Mouse (Mus musculus) layer of hippocampus, adult 9-10 months (tissue): ENCODE results near the gene Spocd1.
"Not testable (repeated sequence)": the region's sequence is repeated elsewhere in the genome, so short reads cannot be mapped to it uniquely, and the experiment has no call there.

Source experiments
- DNase-seq: peaks from one replicate; pipeline ENCODE4 v3.0.0; 2022; ENCODE audit warnings: low spot score

Spocd1 gene

DNA sequence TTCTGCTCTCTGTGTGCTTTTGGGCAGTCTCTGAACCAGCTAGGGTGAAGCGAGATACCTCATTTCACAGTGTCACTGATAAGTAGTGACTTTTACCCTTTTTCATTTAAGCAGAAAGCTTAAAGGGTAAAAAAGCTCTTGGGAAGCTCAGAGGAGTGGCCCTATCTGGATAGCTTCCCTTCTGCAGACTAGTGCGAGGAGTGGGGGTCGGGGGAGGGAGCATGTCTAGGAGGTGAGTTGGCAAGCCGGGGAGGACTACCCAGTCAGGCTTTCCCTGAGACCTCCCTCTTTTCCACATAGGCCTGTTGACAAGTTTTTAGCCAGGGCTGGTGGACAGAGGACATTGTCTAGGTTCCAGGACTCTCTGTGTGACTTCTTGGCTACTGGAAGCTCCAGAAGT lies at the start of gene Spocd1:
TSS of gene Spocd1 (plus strand) at position 301 of the 400 bp plus-strand sequence.
- DNase-seq: no peak

DNA sequence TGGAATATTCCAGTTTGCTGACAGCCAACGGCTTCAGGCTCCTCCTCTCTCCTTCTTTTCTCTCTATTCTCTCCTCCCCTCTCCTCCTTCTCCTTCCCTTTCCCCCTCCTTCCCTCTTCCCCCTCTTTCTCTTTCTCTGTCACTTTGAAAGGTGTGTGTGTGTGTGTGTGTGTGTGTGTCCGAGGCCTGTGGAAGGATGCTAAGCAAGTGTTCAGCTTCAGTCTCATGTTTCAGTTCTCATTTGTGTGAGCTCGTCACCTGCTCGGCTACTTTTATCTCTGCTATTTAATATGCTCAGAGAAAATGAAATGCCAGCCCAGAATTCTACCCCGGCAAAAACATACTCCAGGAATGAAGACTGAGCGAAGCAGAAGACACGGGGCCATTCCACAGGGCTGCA lies 48.4 kb upstream of the Spocd1 start:
- no peak for DNase-seq

DNA sequence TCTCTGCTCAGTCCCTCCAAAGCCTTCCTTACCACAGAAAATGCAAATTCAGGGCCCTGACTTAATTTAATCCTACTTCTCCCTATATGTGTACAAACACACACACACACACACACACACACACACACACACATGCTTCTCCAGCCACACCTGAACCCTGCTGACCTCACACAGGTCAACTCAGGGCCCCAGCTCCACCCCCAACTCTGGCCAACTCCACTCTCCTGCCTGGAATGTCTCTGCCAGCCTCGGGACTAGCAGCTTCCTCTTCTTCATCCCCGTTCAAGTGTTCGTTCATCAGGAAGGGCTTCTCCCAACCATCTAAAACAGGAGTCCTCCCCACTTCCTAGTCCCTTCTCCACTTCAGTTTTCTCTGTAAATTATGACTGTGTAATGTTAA lies 47.4 kb upstream of the Spocd1 start:
- no peak for DNase-seq

DNA sequence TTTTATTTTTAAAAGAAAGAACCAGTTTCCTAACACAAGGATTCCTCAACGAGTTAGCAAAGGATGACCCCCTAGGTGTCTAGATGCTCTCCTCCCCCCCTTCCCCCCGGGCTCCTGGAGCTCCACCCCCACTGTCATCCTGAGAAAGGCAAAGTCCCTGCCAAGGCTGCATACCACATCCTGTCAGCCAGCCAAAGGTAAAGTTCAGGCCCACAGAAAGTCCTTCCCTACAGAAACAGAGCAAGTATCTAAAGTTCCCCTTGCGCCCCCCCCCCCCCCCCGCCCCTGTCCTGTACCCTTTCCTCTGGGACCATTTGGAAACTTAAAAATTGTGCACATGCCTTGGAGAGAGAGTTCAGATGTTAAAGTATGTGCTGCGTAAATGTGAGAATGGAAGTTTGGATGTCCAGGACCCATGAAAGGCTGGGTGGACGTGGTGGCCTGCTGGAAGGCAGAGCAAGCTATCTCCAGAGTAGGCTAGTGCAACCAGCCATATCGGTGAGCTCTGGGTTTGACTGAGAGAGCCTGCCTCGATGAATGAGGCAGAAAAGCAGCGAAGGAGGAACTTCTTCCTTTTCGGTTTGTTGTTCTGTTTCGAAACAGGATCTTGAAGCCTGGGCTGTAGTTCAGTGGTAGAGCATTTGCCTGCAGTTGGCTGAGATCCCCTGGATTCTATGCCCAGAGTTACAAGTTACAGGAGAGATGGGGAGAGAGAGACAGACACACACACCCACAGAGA lies 46.3 kb upstream of the Spocd1 start:
- DNase-seq: peak; percentile 46

DNA sequence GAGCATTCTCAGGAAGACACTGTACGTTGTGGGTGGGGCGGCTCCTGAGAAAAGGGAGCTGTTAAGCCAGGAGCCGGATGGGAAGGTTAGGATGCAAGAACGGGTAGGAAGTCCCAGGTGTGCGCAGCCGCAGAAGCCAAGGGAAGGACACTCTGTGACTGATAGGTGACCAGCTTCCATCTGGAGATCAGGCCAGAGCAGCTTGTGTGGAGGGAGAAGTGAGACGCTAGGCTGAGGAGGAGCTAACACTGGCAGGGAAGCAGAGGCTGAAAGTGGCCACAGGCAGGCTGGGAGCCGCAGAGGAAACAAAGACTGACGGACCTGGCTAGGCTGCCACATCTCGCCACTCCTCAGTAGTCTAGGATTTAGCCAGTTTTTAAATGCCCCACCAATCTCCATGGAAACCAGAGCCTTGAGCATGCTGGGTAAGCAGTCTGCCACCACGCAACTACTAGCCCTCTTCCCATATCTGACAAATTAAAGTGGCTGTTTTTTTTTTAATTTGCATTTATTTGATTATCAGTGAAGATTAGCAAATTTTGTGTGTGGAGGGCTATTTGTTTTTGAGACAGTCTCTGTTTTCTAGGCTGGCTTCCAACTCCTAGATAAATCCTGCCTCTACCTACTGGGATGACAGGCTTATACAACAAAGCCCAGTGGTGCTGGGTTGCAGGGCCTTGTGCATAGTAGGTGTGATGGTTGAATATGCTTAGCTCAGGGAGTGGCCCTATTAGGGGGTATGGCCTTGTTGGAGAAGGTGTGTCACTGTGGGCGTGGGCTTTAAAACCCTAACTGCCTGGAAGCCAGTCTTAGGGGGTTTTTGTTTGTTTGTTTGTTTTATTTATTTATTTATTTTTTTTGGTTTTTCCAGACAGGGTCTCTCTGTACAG lies 44.8 kb upstream of the Spocd1 start:
- DNase-seq: no peak

DNA sequence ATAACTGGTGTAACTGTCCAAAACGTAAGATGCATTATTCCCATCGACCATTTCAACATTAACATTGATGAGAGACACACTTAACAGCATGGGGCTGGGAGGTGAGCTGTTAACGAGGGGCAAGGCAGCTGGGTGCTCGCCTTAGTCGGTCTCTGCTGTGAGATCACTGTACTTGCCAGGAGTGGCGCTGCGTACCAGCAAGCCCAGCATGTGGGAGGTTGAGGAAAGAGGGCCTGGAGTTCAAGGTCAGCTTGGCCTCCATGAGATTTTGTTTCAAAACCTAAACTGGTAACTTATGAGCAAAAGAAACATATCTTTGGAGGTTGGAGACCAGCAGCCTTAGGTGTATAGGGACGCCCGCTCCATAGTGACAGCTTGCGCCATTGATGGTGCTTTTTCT lies 39.4 kb upstream of the Spocd1 start:
- DNase-seq: no peak

DNA sequence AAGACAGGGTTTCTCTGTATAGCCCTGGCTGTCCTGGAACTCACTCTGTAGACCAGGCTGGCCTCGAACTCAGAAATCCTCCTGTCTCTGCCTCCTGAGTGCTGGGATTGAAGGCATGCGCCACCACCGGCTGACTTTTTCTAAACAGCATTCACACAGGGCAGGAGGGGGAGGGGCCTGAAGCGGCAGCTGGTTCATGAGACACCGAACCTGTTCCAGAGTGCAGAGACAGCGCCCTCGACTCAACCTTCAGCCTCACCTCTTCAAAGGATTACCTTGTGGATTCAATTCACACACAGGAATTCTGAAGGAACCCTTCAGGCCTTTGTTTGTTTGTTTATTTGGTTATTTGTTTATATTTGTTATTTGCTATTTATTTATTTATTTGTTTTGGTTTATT lies 39.0 kb upstream of the Spocd1 start:
- DNase-seq: no peak

DNA sequence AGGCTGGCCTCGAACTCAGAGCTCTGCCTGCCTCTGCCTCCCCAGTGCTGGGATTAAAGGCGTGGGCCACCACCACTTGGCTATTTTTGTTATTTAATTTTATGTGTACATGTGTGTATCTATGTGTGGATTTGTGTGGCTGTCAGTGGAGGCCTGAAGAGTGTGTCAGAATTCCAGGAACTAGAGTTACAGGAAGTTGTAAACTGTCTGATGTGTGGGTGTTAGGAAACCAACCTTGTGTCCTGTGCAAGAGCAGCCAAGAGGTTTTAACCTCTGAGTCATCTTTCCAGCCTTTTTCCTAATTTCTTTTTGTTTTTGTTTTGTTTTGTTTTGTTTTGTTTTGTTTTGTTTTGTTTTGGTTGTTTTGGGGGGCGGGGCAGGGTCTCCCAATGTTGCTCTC lies 34.2 kb upstream of the Spocd1 start:
- no peak for DNase-seq

DNA sequence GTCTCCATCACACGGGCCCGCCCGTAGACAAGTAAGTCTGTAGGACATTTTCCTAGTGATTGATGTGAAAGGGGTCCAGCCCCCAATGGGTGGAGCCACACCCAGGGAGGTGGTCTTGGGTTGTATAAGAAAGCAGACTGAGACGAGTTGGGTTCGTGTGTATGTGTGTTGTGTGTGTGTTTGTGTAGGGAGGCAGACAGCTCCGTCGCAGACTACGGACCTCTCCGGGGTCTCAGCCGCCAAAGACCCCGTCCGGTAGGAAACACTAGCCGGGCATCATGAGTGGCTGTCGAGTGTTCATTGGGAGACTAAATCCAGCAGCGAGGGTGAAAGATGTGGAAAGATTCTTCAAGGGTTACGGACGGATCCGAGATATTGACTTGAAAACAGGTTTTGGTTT lies 30.2 kb upstream of the Spocd1 start:
- DNase-seq: not testable (repeated sequence)

DNA sequence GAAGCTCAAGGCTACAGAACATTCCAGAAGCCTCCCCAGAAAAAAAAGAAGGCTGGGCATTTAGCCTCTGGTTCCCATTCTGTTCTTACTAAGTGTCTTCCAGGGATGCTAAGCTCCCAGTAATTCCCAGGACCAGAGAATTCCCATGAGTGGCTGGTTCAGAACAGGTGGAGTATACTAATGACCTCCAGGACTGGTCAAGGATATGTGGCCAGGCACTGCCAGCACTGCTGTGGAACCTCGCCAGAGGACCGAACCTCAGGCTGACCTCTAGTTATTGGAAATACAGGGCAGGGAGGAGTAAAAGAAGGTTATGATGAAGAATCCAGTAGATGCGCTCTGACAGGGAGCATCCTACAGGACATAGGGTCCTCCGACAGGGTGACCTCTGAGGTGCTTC lies 26.7 kb upstream of the Spocd1 start:
- DNase-seq: no peak

DNA sequence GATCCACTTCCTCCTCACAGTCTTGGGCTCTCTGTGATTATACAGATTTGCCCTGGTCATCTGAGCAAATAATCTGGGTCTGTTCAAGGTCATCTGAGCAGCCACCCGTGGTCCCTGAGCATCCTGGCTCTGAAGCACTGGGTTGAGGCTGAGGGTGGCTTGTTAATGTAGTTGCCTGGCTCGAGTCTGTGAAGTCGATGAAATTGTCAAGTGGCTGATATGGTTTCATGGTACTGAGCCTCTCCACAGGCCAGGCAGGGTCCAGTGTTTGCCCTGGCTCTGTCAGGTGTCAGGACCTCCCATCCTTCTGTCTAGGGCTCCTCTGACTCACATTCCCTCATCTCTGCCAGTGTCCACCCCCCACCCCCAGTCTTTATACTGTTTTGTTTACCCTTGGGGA lies 25.5 kb upstream of the Spocd1 start:
- DNase-seq: no peak

DNA sequence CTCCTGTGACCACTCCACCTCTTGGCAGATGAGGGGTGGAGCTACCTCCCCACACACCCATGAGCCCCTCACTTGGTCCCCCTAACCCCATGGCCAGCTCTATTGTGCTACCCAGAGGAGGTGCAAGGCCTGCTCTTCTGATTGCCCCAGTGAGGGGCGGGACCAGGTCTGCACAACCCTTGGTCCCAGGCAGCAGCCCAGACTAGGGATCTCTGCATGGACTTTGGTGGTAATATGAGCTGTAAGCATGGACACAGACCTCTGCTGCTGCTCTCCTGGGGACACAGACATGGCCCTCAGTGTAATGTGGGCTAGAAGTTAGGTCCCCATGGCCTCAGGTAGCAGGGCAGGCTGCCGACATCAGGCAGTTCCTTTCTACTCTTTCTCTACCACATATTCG lies 24.0 kb upstream of the Spocd1 start:
- no peak for DNase-seq

DNA sequence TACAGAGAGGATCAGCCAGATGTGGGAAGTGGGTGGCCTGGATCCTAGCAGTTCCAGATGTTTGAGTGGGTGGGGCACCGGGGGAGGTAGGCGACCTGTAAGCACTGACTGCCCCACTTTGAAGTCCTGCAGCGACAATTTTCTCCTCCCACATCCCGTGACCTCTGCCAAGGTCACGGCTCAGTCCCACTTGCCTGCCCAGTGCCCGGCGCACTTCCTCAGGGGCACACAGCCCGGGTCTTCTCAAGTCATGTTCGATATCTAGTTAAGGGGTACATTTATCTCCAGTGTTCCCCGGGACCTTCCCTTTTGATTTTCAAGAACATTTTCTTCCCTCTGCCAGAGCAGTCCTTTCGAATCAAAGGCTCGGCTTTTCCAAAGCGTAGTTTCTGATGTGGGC lies 23.0 kb upstream of the Spocd1 start:
- no peak for DNase-seq

DNA sequence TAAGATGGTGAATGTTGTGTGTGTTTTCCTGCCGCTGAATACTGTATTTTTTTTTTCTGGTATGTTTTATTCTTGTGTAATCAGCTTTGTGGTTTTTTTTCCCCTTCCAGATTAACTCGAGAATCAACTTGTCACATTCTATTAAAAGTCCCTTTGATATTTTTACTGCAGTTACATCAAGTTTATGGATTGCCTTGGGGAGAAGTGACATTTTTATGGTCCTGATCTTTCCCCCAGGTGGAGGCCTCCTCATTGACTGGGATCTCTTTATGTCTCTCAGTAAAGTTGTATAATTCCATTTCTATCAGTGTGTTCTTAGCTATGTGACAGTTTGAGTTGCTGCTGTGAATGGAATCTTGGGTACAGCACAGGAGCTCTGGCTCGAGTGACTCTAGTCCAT lies 20.2 kb upstream of the Spocd1 start:
- DNase-seq: no peak

DNA sequence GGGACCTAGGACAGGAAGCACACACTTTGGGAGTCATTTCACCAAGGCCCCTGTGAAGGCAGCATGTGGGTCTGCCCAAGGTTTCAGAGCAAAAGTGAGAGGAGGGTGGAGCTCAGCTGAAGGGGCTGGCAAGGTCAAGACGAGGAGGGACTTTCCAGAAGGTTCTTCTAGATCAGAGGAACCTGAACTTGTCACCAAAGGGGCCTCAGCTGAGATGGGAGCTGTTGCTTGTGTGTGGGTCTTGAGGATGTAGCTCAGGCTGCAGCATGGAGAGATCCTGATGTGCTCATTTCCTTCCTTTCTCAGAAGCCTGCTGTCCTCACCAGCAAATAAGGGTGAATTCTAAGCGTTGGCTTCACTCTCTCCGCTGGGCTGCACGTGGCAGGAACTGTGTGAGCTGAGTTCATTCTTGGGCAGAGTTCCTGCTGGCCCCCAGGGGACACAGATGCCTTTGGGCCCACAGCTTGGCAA lies 19.8 kb upstream of the Spocd1 start:
- DNase-seq: no peak

DNA sequence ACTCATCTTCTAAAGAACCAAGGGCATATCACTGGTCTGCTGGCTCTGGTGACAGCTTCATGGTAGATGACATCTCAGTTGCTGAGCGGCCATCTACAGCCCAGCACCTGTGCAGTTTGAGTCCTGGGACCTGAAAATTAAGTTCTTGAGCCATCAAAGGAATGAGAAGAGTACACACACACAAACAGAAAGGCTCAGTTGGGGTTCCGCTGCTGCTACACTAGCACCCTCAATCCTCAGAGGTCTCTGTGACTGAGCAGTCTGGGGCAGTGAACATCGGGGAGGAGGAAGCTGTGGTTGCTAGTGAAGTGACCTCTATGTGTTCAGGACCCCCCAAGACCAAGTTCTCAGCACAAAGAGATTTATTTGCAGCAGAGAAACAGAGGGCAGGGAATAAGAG lies 16.1 kb upstream of the Spocd1 start:
- no peak for DNase-seq

DNA sequence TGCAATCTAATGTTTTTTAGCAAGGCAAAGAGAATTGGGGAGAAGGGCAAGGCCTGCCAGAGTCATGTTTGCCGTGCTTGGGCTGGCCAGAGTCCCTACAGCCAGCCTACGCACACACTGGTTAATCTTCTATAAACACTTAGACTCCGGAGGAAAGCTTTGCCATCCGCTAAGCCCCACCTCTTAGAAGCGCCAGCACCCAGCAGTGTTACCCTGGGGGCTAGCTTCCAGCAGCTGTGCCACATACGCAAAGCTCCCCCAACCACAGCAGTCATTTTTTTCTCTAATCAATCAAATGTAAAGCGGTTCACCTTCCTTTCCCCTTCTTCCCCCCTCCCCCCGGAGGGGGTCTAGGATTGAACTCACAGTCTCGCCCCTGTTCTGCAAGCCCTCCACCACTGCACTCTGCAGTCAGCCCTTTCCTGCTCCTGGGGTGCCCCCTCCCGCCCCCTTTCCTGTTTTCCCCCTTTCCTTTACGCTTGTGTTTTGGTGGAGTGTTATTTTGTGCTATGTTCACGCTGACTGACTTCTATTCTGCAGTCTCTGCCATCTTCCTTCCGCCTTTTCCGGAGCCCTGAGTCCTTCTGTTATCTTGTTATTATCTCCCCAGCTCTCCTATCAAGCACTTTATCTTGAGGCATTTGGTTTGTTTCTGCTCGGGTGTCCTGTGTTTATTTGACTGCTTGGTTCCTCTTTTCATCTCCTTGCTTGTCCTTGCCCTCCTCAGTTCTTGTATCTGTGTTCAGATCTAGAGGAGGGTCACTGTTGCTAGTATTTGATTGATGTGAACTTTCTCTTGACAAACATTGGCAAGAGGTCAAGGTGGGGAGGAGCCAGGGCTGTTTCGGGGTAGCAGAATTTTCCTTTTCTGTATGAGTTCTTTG lies 15.0 kb upstream of the Spocd1 start:
- DNase-seq: no peak

DNA sequence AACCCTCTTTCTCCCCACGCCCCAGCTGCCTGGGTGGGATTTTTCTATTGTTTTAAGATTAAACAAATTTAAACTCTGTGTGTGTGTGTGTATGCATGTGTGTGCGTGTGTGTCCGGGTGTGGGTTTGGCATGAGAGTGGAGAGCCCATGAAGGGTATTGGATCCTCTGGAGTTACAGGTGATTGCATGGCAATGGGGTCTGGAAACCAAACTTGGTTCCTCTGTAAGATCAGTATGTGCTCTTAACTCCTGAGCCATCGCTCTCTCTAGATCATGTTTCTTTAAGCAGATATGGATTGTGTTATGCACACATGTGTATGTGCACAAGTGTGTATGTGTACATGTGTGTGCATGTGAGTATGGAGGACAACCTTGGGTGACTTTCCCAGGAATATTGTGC lies 14.4 kb upstream of the Spocd1 start:
- no peak for DNase-seq

DNA sequence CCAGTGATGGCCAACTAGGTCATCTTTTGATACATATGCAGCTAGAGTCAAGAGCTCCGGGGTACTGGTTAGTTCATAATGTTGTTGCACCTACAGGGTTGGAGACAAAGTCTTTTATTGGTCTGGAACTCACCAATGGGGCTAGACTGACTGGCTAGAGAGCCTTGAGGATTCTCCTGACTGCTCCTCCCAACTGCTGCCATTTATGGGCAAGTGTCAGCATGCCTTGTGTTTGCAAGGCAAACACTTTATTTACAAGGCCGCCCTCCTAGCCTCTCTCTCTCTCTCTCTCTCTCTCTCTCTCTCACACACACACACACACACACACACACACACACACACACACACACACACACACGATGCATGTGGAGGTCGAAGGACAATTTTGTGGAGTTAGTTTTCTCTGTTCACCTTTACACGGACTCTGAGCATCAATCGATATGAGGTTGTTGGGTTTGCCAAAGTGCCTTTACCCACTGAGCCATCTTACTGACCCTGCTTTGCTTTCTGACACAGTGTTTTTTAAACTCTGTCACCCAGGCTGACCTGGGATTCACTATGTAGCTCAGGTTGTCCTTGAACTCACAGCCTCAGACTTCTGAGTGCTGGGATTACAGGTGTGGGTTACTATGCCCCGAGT lies 13.6 kb upstream of the Spocd1 start:
- DNase-seq: no peak

DNA sequence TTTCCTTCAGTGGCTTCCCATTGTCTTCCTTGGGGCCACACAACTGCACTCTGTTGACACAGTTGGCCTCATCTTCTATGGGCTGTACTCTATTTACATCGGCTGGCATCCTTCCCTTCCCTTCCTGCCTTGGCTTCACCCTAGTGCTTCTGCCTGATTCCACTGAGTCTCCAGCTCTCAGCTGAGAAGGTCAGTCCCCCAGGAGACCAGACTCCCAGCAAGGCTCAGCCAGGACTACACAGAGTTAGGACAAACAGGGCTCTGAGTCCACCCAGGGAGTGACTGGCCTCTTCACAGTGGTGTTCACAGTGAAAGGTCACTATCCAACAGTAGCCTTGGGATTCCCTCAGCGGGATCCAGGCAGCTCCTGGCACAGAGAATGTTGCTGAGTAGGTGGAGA lies 12.9 kb upstream of the Spocd1 start:
- no peak for DNase-seq

DNA sequence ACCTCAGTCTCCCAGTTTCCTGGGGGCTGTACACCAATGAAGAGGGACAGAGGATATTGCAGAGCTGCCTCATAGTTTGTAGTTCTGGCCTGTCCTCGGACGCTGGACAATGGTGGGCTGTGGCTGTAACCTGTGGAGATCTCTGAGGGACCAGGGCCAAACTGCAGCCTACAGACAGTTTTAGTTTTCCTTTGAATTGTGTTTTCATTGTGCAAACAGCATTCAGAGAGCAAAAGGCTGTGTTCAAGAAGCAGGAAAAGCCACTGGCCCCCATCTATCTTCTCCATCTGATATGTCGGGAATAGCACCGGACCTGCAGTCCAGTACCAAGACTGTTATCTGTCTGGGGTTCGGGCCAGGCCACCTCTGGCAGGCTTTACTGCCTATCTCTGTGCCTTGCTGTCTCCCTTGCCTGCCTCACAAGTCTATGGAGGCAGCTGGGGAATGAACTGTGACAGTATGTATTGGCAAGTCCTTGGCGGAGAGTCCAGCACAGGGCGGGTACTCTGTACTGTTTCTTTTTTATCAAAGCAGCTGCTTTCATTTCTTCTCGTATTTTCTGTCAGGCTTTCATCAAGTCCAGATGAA lies 11.9 kb upstream of the Spocd1 start:
- DNase-seq: no peak

DNA sequence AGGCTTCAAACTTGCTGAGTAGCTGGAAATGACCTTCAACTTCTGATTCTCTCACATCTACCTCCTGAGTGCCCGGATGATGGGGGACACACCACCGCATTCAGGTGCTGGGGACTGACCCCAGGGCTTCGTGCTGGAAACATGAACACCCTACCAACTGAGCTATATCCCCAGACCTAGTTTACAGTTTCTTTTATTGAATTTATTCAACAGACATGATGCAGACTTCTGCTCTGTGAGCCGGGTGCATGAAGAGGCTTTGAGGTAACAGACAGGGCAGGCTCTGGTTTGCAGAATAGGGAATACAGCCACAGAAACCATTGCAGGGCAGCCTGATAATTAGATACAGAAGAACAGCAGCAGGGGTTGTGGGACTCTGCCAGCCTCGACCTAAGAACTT lies 10.6 kb upstream of the Spocd1 start:
- no peak for DNase-seq
